Mouse (Mus musculus) lung, adult 2 months (tissue): ENCODE results near the gene Cacna1c.

ENCODE experiments used
- CTCF ChIP-seq: fragments of 200-500 bp; IDR thresholded peaks from 2 replicates; pipeline ENCODE4 v1.5.1; 2011; ENCODE audit warnings: mild to moderate bottlenecking, low read length, control low read depth; ENCODE audit not compliant: insufficient read depth
- POLR2A ChIP-seq: fragments of 200-500 bp; IDR thresholded peaks from 2 replicates; pipeline ENCODE4 v1.6.1; 2011; ENCODE audit warnings: low read depth, mild to moderate bottlenecking, control low read depth, low read length, borderline replicate concordance; ENCODE audit errors: extremely low read depth

DNA sequence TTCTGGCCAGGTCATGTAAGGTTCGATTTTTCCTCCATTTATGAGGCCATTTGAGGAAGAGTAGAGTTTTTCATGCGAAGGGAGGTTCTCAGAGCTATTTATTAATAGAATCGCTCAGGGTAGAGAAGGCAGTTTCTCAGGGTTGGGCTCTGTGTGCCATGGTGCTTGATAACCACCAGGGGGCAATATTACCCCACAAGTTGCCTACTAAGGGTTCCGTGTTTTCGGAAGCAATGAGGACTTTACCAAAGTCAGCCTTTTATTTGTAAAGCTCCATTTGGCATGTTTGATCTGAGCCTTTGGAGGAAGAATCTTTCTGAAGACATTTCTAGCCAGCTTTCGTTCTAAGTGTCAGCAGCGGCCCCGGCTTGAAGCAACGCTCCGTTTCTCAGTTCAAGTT lies 24.1 kb upstream of the Cacna1c start:
- TF ChIP-seq CTCF (peak; percentile 77), POLR2A (no peak)
